24 mouse cellular contexts compared by ENCODE assay signal in the genomic region with DNA sequence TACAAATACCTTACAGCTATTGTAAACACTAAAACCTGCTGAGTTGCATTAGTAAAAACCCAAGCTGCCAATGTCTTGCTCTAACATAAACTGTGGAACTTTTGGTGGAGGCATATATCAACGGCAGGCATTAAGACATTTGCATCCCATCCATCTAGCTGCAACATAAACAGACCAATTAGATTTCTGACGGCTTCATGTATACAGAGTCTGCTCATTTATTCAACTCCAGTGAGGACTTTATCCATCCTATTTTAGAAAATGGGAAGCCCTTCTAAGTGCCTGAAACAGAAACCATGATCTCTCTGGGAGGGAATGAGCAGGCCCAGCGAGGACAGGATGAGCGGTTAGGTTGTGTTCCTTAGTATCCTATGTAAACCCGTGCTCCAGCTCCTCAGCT. TPM values are rescaled to one million over a fixed set of nuclear protein-coding genes. Genes with fewer than 3 reads are reported as not detected.
A peak's percentile ranks its signal among the peaks of the same experiment; 100 is the strongest.
DNase-seq lines count a peak whose midpoint lies in the region; ATAC-seq and TF ChIP-seq lines count a peak whose summit lies in the region.
"Had no signal": no experiment of that assay in that cellular context is flagged by ENCODE, and none has a peak within 500 bp of the region (broad histone marks: within the 10 kb centered on the region; RNA-seq: fewer than 3 reads in every experiment).

No protein-coding gene starts in this region.

- H3K4me2 ChIP-seq in forebrain, embryonic 14.5 days (ENCODE audit: low read length), result no peak overlapping the region
- H3K4me2 ChIP-seq in lung, embryonic 14.5 days, result no peak overlapping the region
- no peak overlapping the region for H3K4me2 ChIP-seq in embryonic facial prominence, embryonic 15.5 days (replicated peaks)
- no peak overlapping the region for H3K4me2 ChIP-seq in intestine, postnatal 0 days (replicated peaks; ENCODE audit: low read depth)
- H3K4me2 ChIP-seq: embryonic facial prominence, embryonic 12.5 days; heart, embryonic 11.5 days; kidney, embryonic 15.5 days; limb, embryonic 13.5 days; liver, embryonic 13.5 days had no signal

- DNase-seq in forebrain, embryonic 10.5 days (ENCODE audit: extremely low spot score, low spot score), result no peak
- DNase-seq in forebrain, embryonic 14.5 days (ENCODE audit: low spot score), result no peak
- peak; percentile 68 for DNase-seq in lung, embryonic 14.5 days
- DNase-seq in lung, adult 18-20 months, result no peak
- DNase-seq in kidney, postnatal 36 days, result no peak
- no peak for DNase-seq in kidney, postnatal 25 days
- DNase-seq: adrenal gland, postnatal 14 days; cerebellum, adult 9-11 months; gastrocnemius, adult 2 months; heart, postnatal 10 days; liver, embryonic 13.5 days; lung, postnatal 14 days; right cerebral cortex, postnatal 14 days; spleen, adult 18-20 months had no signal

- H3K4me3 ChIP-seq in forebrain, embryonic 10.5 days, result peak overlapping the region; percentile 13; the same call in 1 of the 2 replicates
- H3K4me3 ChIP-seq in forebrain, embryonic 14.5 days (ENCODE audit: low read depth, low read length), result no peak overlapping the region
- H3K4me3 ChIP-seq in lung, embryonic 14.5 days (ENCODE audit: low read depth, low read length), result no peak overlapping the region
- no peak overlapping the region for H3K4me3 ChIP-seq in embryonic facial prominence, embryonic 15.5 days (replicated peaks)
- H3K4me3 ChIP-seq in intestine, postnatal 0 days (ENCODE audit: low read depth, low read length), result no peak overlapping the region
- H3K4me3 ChIP-seq: embryonic facial prominence, embryonic 12.5 days; gastrocnemius, adult 2 months; kidney, embryonic 15.5 days; limb, embryonic 13.5 days; liver, embryonic 13.5 days; megakaryocyte, embryonic 14.5 days; myocyte had no signal

- peaks cover 63% of the 10 kb centered on the region for H3K4me1 ChIP-seq in forebrain, embryonic 10.5 days
- peaks cover 28% of the 10 kb centered on the region for H3K4me1 ChIP-seq in forebrain, embryonic 14.5 days (ENCODE audit: control insufficient read depth, insufficient read depth, low read length)
- H3K4me1 ChIP-seq in lung, embryonic 14.5 days (ENCODE audit: insufficient read depth), result peaks cover 13% of the 10 kb centered on the region; the same call in 1 of the 2 replicates
- peaks cover 23% of the 10 kb centered on the region for H3K4me1 ChIP-seq in embryonic facial prominence, embryonic 15.5 days
- H3K4me1 ChIP-seq in intestine, postnatal 0 days (replicated peaks; ENCODE audit: control insufficient read depth, insufficient read depth, low read length), result no peaks in the 10 kb centered on the region
- H3K4me1 ChIP-seq: liver, embryonic 13.5 days; megakaryocyte, embryonic 14.5 days had no signal

- whole genome bisulfite sequencing in forebrain, embryonic 10.5 days, result 80% methylated on average over 5 of the region's 5 CpGs
- 50% methylated on average over 5 of the region's 5 CpGs for WGBS in forebrain, embryonic 14.5 days
- WGBS in lung, embryonic 14.5 days, result 45% methylated on average over 5 of the region's 5 CpGs
- 66% methylated on average over 5 of the region's 5 CpGs for WGBS in embryonic facial prominence, embryonic 15.5 days
- 60% methylated on average over 5 of the region's 5 CpGs for WGBS in intestine, postnatal 0 days

- H3K27ac ChIP-seq in forebrain, embryonic 10.5 days, result peak overlapping the region; percentile 85
- H3K27ac ChIP-seq in forebrain, embryonic 14.5 days (ENCODE audit: low read depth, low read length), result no peak overlapping the region
- peak overlapping the region; percentile 56; the same call in 1 of the 2 replicates for H3K27ac ChIP-seq in lung, embryonic 14.5 days (ENCODE audit: low read depth)
- H3K27ac ChIP-seq in embryonic facial prominence, embryonic 15.5 days (replicated peaks), result peak overlapping the region; percentile 18; the same call in 1 of the 2 replicates
- peak overlapping the region; percentile 11; the same call in 1 of the 2 replicates for H3K27ac ChIP-seq in intestine, postnatal 0 days (ENCODE audit: low read depth, low read length)
- H3K27ac ChIP-seq: gastrocnemius, adult 2 months; kidney, embryonic 15.5 days; limb, embryonic 13.5 days; liver, embryonic 13.5 days had no signal

- TF ChIP-seq CTCF in lung, embryonic 14.5 days (IDR thresholded peaks at IDR 0.05; ENCODE audit: low read depth), result no peak
- TF ChIP-seq CTCF in intestine, postnatal 0 days (IDR thresholded peaks at IDR 0.05; ENCODE audit: low read depth), result no peak

- H3K27me3 ChIP-seq in forebrain, embryonic 10.5 days (ENCODE audit: poor library complexity, severe bottlenecking), result no peaks in the 10 kb centered on the region
- H3K27me3 ChIP-seq in forebrain, embryonic 14.5 days (replicated peaks; ENCODE audit: control insufficient read depth, insufficient read depth, low read length), result no peaks in the 10 kb centered on the region
- no peaks in the 10 kb centered on the region for H3K27me3 ChIP-seq in lung, embryonic 14.5 days (ENCODE audit: insufficient read depth, low read length)
- H3K27me3 ChIP-seq in embryonic facial prominence, embryonic 15.5 days, result no peaks in the 10 kb centered on the region
- H3K27me3 ChIP-seq in intestine, postnatal 0 days (replicated peaks; ENCODE audit: control insufficient read depth, insufficient read depth, low read length), result no peaks in the 10 kb centered on the region
- H3K27me3 ChIP-seq: embryonic facial prominence, embryonic 12.5 days; kidney, embryonic 15.5 days; limb, embryonic 13.5 days; liver, embryonic 13.5 days; megakaryocyte, embryonic 14.5 days had no signal

- ATAC-seq in forebrain, embryonic 14.5 days, result no peak
- no peak for ATAC-seq in lung, embryonic 14.5 days (ENCODE audit: insufficient read depth)
- ATAC-seq in embryonic facial prominence, embryonic 15.5 days (ENCODE audit: insufficient number of reproducible peaks, low FRiP score, low TSS enrichment, low read depth), result no peak
- ATAC-seq in intestine, postnatal 0 days, result 0 out of 2 replicates have a peak, but pooled peaks have one; percentile 28
- ATAC-seq: activated CD4-positive, CD25-positive, alpha-beta regulatory T cell, adult 4 months; CD4-positive, CD25-positive, alpha-beta regulatory T cell, adult 4 months had no signal

- no peaks in the 10 kb centered on the region for H3K9me3 ChIP-seq in forebrain, embryonic 10.5 days
- H3K9me3 ChIP-seq in forebrain, embryonic 14.5 days (replicated peaks; ENCODE audit: control insufficient read depth, low read length), result no peaks in the 10 kb centered on the region
- no peaks in the 10 kb centered on the region for H3K9me3 ChIP-seq in lung, embryonic 14.5 days (ENCODE audit: low read depth, low read length)
- H3K9me3 ChIP-seq in embryonic facial prominence, embryonic 15.5 days (replicated peaks), result no peaks in the 10 kb centered on the region
- H3K9me3 ChIP-seq in intestine, postnatal 0 days (ENCODE audit: control insufficient read depth), result no peaks in the 10 kb centered on the region
- H3K9me3 ChIP-seq: embryonic facial prominence, embryonic 12.5 days; kidney, embryonic 15.5 days; limb, embryonic 13.5 days; liver, embryonic 13.5 days; megakaryocyte, embryonic 14.5 days had no signal

- H3K36me3 ChIP-seq in forebrain, embryonic 10.5 days (replicated peaks), result peaks cover 100% of the 10 kb centered on the region
- peaks cover 73% of the 10 kb centered on the region for H3K36me3 ChIP-seq in forebrain, embryonic 14.5 days (ENCODE audit: control insufficient read depth, insufficient read depth, low read length)
- H3K36me3 ChIP-seq in lung, embryonic 14.5 days (ENCODE audit: insufficient read depth), result peaks cover 100% of the 10 kb centered on the region
- H3K36me3 ChIP-seq in embryonic facial prominence, embryonic 15.5 days, result peaks cover 95% of the 10 kb centered on the region
- peaks cover 89% of the 10 kb centered on the region for H3K36me3 ChIP-seq in intestine, postnatal 0 days (ENCODE audit: control insufficient read depth, insufficient read depth)

- H3K9ac ChIP-seq in forebrain, embryonic 14.5 days (ENCODE audit: low read length), result no peak overlapping the region
- H3K9ac ChIP-seq in lung, embryonic 14.5 days, result no peak overlapping the region
- H3K9ac ChIP-seq in embryonic facial prominence, embryonic 15.5 days, result no peak overlapping the region
- no peak overlapping the region for H3K9ac ChIP-seq in intestine, postnatal 0 days (ENCODE audit: low read depth, low read length)
- H3K9ac ChIP-seq: embryonic facial prominence, embryonic 12.5 days; kidney, embryonic 15.5 days; limb, embryonic 13.5 days; liver, embryonic 13.5 days had no signal

RNA-seq across cellular contexts. Expression of gene Fancc, which starts 18.5 kb away (rescaled TPM):
- 22.4 and 23.9 TPM in 2 replicates for polyA plus RNA-seq in forebrain, embryonic 10.5 days (2016; fragmentation: Nextera tagmentation; extraction: Ambion mirVana)
- polyA plus RNA-seq in forebrain, embryonic 14.5 days (2014; fragmentation: Nextera tagmentation; extraction: Ambion mirVana), result 12.8 and 13.1 TPM in 2 replicates
- 25.9 and 27.4 TPM in 2 replicates for polyA plus RNA-seq in lung, embryonic 14.5 days (2014; fragmentation: Nextera tagmentation; extraction: Ambion mirVana)
- 22.8 and 22.9 TPM in 2 replicates for polyA plus RNA-seq in embryonic facial prominence, embryonic 15.5 days (2015; fragmentation: Nextera tagmentation; extraction: Ambion mirVana)
- 5.1 and 6.5 TPM in 2 replicates for polyA plus RNA-seq in intestine, postnatal 0 days (2015; fragmentation: Nextera tagmentation; extraction: Ambion mirVana)

RNA-seq across cellular contexts. Expression of gene Ptch1, which starts 57.9 kb away (rescaled TPM):
- polyA plus RNA-seq in forebrain, embryonic 10.5 days (2016; fragmentation: Nextera tagmentation; extraction: Ambion mirVana), result 21.0 and 23.6 TPM in 2 replicates
- polyA plus RNA-seq in forebrain, embryonic 14.5 days (2014; fragmentation: Nextera tagmentation; extraction: Ambion mirVana), result 9.7 and 11.3 TPM in 2 replicates
- 64.6 and 68.6 TPM in 2 replicates for polyA plus RNA-seq in lung, embryonic 14.5 days (2014; fragmentation: Nextera tagmentation; extraction: Ambion mirVana)
- polyA plus RNA-seq in embryonic facial prominence, embryonic 15.5 days (2015; fragmentation: Nextera tagmentation; extraction: Ambion mirVana), result 21.9 and 25.9 TPM in 2 replicates
- 11.0 and 11.9 TPM in 2 replicates for polyA plus RNA-seq in intestine, postnatal 0 days (2015; fragmentation: Nextera tagmentation; extraction: Ambion mirVana)
